In the genomic region with DNA sequence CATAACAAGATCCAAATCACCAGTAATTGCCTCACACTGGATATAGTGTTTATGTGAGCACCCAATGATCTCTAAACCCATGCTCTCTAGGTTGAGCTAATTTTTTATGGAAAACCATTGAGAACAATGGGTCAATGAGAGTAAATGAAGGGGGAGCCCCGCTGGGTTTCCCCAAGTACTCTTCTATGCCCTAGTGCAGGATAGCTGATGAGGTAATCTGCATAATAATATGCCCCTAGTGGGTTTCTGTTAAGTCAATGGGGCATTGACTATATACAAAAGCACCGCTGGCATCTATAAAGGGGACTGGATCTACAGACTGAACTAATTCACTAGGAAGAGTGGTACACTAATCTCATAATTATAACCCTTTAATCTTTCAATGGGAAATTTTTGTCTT, we compare ENCODE assay signal across 19 mouse cellular contexts.
DNase-seq lines count a peak whose midpoint lies in the region; ATAC-seq lines count a peak whose summit lies in the region.
"Had no signal": no experiment of that assay in that cellular context is flagged by ENCODE, and none has a peak within 500 bp of the region (broad histone marks: within the 10 kb centered on the region; RNA-seq: fewer than 3 reads in every experiment).

No protein-coding gene starts in this region.

- H3K27me3 ChIP-seq in embryonic facial prominence, embryonic 11.5 days (ENCODE audit: control insufficient read depth, insufficient read depth, low read length), result no peaks in the 10 kb centered on the region
- H3K27me3 ChIP-seq in embryonic facial prominence, embryonic 10.5 days (replicated peaks; ENCODE audit: low read depth, poor library complexity, severe bottlenecking), result no peaks in the 10 kb centered on the region
- H3K27me3 ChIP-seq in midbrain, embryonic 14.5 days (ENCODE audit: control insufficient read depth, insufficient read depth, low read length), result no peaks in the 10 kb centered on the region
- no peaks in the 10 kb centered on the region; the same call in 1 of the 2 replicates for H3K27me3 ChIP-seq in midbrain, embryonic 10.5 days (ENCODE audit: low read depth, poor library complexity, severe bottlenecking)
- H3K27me3 ChIP-seq in forebrain, embryonic 12.5 days, result peaks cover 7% of the 10 kb centered on the region
- no peaks in the 10 kb centered on the region for H3K27me3 ChIP-seq in neural tube, embryonic 14.5 days (ENCODE audit: control insufficient read depth, insufficient read depth, low read length)
- no peaks in the 10 kb centered on the region for H3K27me3 ChIP-seq in kidney, embryonic 15.5 days
- H3K27me3 ChIP-seq: CH12.LX; limb, embryonic 13.5 days had no signal

- H3K36me3 ChIP-seq in embryonic facial prominence, embryonic 11.5 days (replicated peaks; ENCODE audit: control insufficient read depth, insufficient read depth, low read depth, low read length), result no peaks in the 10 kb centered on the region
- H3K36me3 ChIP-seq in embryonic facial prominence, embryonic 10.5 days (replicated peaks), result no peaks in the 10 kb centered on the region
- no peaks in the 10 kb centered on the region for H3K36me3 ChIP-seq in midbrain, embryonic 14.5 days (ENCODE audit: control insufficient read depth, insufficient read depth, low read length)
- no peaks in the 10 kb centered on the region for H3K36me3 ChIP-seq in midbrain, embryonic 10.5 days
- H3K36me3 ChIP-seq in forebrain, embryonic 12.5 days (replicated peaks), result no peaks in the 10 kb centered on the region
- no peaks in the 10 kb centered on the region for H3K36me3 ChIP-seq in neural tube, embryonic 14.5 days (ENCODE audit: control insufficient read depth, insufficient read depth, low read length)
- no peaks in the 10 kb centered on the region for H3K36me3 ChIP-seq in kidney, embryonic 15.5 days
- H3K36me3 ChIP-seq: limb, embryonic 13.5 days had no signal

- no peak overlapping the region for H3K4me3 ChIP-seq in embryonic facial prominence, embryonic 11.5 days (ENCODE audit: low read depth, low read length)
- H3K4me3 ChIP-seq in embryonic facial prominence, embryonic 10.5 days, result no peak overlapping the region
- no peak overlapping the region for H3K4me3 ChIP-seq in midbrain, embryonic 14.5 days (replicated peaks; ENCODE audit: low read depth, low read length)
- no peak overlapping the region for H3K4me3 ChIP-seq in midbrain, embryonic 10.5 days
- H3K4me3 ChIP-seq in forebrain, embryonic 12.5 days (replicated peaks), result no peak overlapping the region
- H3K4me3 ChIP-seq in neural tube, embryonic 14.5 days (ENCODE audit: low read depth, low read length), result no peak overlapping the region
- no peak overlapping the region for H3K4me3 ChIP-seq in kidney, embryonic 15.5 days (replicated peaks)
- H3K4me3 ChIP-seq: limb, embryonic 13.5 days; myocyte had no signal

- peak; percentile 73 for ATAC-seq in embryonic facial prominence, embryonic 11.5 days (replicated peaks; ENCODE audit: insufficient number of reproducible peaks, low FRiP score, low TSS enrichment, low read depth)
- peak; percentile 20; the same call in 1 of the 2 replicates for ATAC-seq in midbrain, embryonic 14.5 days (ENCODE audit: low FRiP score, low TSS enrichment)
- ATAC-seq in forebrain, embryonic 12.5 days (ENCODE audit: low FRiP score), result peak; percentile 96
- ATAC-seq in neural tube, embryonic 14.5 days (ENCODE audit: low read depth), result peak; percentile 74; the same call in 1 of the 2 replicates
- no peak for ATAC-seq in kidney, embryonic 15.5 days (replicated peaks; ENCODE audit: low FRiP score)

- H3K9me3 ChIP-seq in embryonic facial prominence, embryonic 11.5 days (replicated peaks; ENCODE audit: control insufficient read depth, low read length), result no peaks in the 10 kb centered on the region
- no peaks in the 10 kb centered on the region for H3K9me3 ChIP-seq in embryonic facial prominence, embryonic 10.5 days
- H3K9me3 ChIP-seq in midbrain, embryonic 14.5 days (ENCODE audit: control insufficient read depth, low read length), result no peaks in the 10 kb centered on the region
- no peaks in the 10 kb centered on the region for H3K9me3 ChIP-seq in midbrain, embryonic 10.5 days (replicated peaks)
- H3K9me3 ChIP-seq in forebrain, embryonic 12.5 days, result no peaks in the 10 kb centered on the region
- no peaks in the 10 kb centered on the region for H3K9me3 ChIP-seq in neural tube, embryonic 14.5 days (ENCODE audit: control insufficient read depth, low read length)
- H3K9me3 ChIP-seq in kidney, embryonic 15.5 days (replicated peaks), result no peaks in the 10 kb centered on the region
- H3K9me3 ChIP-seq: limb, embryonic 13.5 days had no signal

- no peak overlapping the region for H3K9ac ChIP-seq in embryonic facial prominence, embryonic 11.5 days (replicated peaks; ENCODE audit: low read length)
- H3K9ac ChIP-seq in midbrain, embryonic 14.5 days (replicated peaks; ENCODE audit: low read length), result no peak overlapping the region
- H3K9ac ChIP-seq in forebrain, embryonic 12.5 days, result no peak overlapping the region
- H3K9ac ChIP-seq in neural tube, embryonic 14.5 days (replicated peaks; ENCODE audit: low read depth, low read length), result no peak overlapping the region
- no peak overlapping the region for H3K9ac ChIP-seq in kidney, embryonic 15.5 days
- H3K9ac ChIP-seq: limb, embryonic 13.5 days; liver, embryonic 14.5 days had no signal

- no peaks in the 10 kb centered on the region for H3K4me1 ChIP-seq in embryonic facial prominence, embryonic 11.5 days (ENCODE audit: control insufficient read depth, insufficient read depth, low read length)
- peaks cover 6% of the 10 kb centered on the region; the same call in 1 of the 2 replicates for H3K4me1 ChIP-seq in embryonic facial prominence, embryonic 10.5 days
- no peaks in the 10 kb centered on the region for H3K4me1 ChIP-seq in midbrain, embryonic 14.5 days (ENCODE audit: control insufficient read depth, insufficient read depth, low read length)
- H3K4me1 ChIP-seq in midbrain, embryonic 10.5 days, result peaks cover 13% of the 10 kb centered on the region
- peaks cover 17% of the 10 kb centered on the region for H3K4me1 ChIP-seq in forebrain, embryonic 12.5 days
- no peaks in the 10 kb centered on the region for H3K4me1 ChIP-seq in neural tube, embryonic 14.5 days (ENCODE audit: control insufficient read depth, insufficient read depth, low read length)
- H3K4me1 ChIP-seq in kidney, embryonic 15.5 days, result no peaks in the 10 kb centered on the region

- H3K4me2 ChIP-seq in embryonic facial prominence, embryonic 11.5 days (ENCODE audit: low read depth, low read length), result no peak overlapping the region
- H3K4me2 ChIP-seq in midbrain, embryonic 14.5 days (ENCODE audit: low read length), result no peak overlapping the region
- no peak overlapping the region for H3K4me2 ChIP-seq in forebrain, embryonic 12.5 days
- no peak overlapping the region for H3K4me2 ChIP-seq in neural tube, embryonic 14.5 days (ENCODE audit: low read depth, low read length)
- H3K4me2 ChIP-seq in kidney, embryonic 15.5 days, result no peak overlapping the region
- H3K4me2 ChIP-seq: limb, embryonic 13.5 days had no signal

- peak; percentile 12 for DNase-seq in embryonic facial prominence, embryonic 11.5 days (ENCODE audit: low spot score)
- no peak for DNase-seq in embryonic facial prominence, embryonic 10.5 days (ENCODE audit: low spot score)
- no peak for DNase-seq in midbrain, embryonic 14.5 days
- DNase-seq in midbrain, embryonic 10.5 days (ENCODE audit: low spot score), result no peak
- DNase-seq in cerebellum, adult 8-10 months, result no peak
- DNase-seq: adrenal gland, postnatal 25 days; cerebellum, adult 2 months; gastrocnemius, postnatal 10 days; kidney, adult 2 months; kidney, postnatal 25 days; right cerebral cortex, postnatal 25 days had no signal

- WGBS in embryonic facial prominence, embryonic 11.5 days, result 16% methylated on average over 2 of the region's 2 CpGs
- WGBS in embryonic facial prominence, embryonic 10.5 days, result 17% methylated on average over 2 of the region's 2 CpGs
- WGBS in midbrain, embryonic 14.5 days, result 1% methylated on average over 2 of the region's 2 CpGs
- 11% methylated on average over 2 of the region's 2 CpGs for WGBS in midbrain, embryonic 10.5 days
- WGBS in forebrain, embryonic 12.5 days, result 3% methylated on average over 2 of the region's 2 CpGs
- 9% methylated on average over 2 of the region's 2 CpGs for WGBS in neural tube, embryonic 14.5 days
- 30% methylated on average over 2 of the region's 2 CpGs for WGBS in kidney, embryonic 15.5 days

- H3K27ac ChIP-seq in embryonic facial prominence, embryonic 11.5 days (replicated peaks; ENCODE audit: low read depth, low read length), result no peak overlapping the region
- no peak overlapping the region for H3K27ac ChIP-seq in embryonic facial prominence, embryonic 10.5 days (replicated peaks)
- H3K27ac ChIP-seq in midbrain, embryonic 14.5 days (replicated peaks; ENCODE audit: low read depth, low read length), result no peak overlapping the region
- H3K27ac ChIP-seq in midbrain, embryonic 10.5 days (replicated peaks), result no peak overlapping the region
- H3K27ac ChIP-seq in forebrain, embryonic 12.5 days, result no peak overlapping the region
- H3K27ac ChIP-seq in neural tube, embryonic 14.5 days (ENCODE audit: low read depth, low read length), result no peak overlapping the region
- no peak overlapping the region for H3K27ac ChIP-seq in kidney, embryonic 15.5 days
- H3K27ac ChIP-seq: limb, embryonic 13.5 days; liver, embryonic 14.5 days; stomach, postnatal 0 days had no signal
